Mouse (Mus musculus): ENCODE measurements around the gene Tcp10b.
A peak's percentile ranks its signal among the peaks of the same experiment; 100 is the strongest.
"Not testable (repeated sequence)": the region's sequence is repeated elsewhere in the genome, so short reads cannot be mapped to it uniquely, and the experiment has no call there.

Gene Tcp10b

DNA sequence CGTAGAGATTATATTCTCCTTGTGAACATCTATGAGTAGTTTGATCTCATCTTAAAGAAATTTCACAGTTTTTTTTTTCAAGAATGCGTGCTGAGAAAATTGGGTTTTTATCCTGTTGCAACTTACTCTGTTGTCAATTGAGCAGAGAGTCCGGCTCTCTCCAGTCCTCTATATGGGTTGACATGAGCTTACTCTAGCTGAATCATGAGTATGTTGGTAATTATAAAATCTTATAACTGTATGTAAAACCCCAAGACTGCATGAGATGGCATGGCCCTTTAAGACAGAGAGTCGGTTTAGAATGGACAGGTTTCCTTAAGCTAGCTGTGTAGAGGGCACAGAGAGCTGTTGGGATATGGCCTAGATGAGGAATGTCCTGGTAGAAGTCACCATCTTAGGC is at the start of gene Tcp10b:
Tcp10b (plus strand) TSS at position 301 of the 400 bp plus-strand sequence.
- DNase-seq (ENCODE audit: low read depth), result not testable (repeated sequence)

DNA sequence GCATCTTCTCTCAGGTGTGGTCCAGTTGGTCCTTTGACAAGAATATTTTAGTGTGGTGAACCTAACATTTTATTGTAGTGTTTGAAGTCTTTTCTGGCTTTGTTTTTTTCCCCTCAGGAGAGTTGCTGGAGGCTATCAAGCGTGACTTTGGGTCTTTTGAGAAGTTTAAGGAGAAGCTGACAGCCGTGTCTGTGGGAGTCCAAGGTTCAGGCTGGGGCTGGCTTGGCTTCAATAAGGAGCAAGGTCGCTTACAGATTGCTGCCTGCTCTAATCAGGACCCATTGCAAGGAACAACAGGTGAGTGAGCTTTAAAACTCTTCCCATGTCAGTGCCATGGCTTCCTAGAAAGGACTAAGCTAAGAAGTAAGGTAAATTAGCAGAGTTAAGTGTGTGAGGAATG is 47.6 kb upstream of the Tcp10b start:
- DNase-seq (ENCODE audit: low read depth), result no peak

DNA sequence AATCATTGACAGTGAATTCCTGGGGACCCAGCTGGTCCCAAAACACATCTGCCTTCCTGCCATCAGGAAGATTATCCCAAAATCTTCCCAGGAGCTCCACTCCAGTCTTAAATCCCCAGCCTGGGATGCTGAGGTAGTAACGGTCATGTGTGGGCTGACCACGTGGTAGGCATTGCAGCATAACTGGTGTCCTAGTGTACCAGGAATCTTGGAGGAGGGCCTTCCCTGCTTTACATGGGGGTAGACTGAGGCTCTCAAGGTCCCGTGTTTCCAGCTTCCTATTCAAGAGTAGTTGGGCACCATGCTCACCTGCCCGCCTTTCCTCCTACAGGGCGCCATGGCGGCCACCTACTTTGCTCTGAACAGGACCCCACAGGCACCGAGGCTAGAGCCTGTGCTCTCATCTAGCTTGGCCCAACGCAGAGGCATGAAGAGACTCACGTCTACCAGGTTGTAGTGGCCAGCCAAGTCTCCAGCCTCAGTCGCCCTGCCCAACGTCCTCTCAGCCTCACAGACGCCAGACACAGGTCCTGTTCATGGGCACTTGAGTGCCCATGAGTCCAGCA is 24.2 kb upstream of the Tcp10b start:
- not testable (repeated sequence) for DNase-seq (ENCODE audit: low read depth)

DNA sequence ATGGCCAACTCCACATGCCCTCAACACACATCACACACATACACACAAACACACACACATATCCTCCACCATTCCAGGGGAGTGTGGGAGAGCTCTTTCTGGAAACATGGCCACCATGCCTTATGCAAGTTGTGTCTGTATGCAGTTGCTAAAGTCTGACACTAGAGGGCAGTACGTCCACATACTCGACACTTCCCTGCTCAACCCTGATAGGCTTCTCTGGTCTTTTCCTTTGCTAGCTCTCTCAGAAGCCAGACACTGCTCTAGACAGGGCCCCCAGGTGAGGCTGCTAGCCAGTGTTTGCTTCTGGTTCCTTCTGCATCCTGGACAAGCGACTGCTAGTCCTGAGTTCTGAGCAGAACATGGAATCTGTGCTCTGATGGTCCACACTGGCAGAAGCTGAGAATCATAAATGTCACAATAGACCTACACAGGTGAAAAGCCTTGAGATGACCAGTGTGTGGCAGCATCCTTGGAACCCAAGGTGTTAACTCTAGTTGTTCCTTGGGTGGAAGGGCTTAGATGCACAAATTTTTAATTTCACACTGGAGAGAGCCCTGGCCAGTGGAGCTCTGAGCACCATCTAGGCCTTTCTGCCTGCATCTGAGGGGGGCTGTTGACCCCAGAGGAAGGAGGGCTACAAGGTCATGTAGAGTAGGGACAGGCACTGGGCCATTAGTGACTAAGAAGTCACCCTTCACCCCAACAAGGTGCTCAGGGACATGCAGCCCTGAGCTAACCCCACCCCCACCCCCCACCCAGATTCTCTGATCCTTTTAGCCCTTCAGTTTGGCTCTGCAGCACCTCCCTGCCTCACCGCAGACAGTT is 16.8 kb upstream of the Tcp10b start:
- peak; percentile 72 for DNase-seq (ENCODE audit: low read depth)

DNA sequence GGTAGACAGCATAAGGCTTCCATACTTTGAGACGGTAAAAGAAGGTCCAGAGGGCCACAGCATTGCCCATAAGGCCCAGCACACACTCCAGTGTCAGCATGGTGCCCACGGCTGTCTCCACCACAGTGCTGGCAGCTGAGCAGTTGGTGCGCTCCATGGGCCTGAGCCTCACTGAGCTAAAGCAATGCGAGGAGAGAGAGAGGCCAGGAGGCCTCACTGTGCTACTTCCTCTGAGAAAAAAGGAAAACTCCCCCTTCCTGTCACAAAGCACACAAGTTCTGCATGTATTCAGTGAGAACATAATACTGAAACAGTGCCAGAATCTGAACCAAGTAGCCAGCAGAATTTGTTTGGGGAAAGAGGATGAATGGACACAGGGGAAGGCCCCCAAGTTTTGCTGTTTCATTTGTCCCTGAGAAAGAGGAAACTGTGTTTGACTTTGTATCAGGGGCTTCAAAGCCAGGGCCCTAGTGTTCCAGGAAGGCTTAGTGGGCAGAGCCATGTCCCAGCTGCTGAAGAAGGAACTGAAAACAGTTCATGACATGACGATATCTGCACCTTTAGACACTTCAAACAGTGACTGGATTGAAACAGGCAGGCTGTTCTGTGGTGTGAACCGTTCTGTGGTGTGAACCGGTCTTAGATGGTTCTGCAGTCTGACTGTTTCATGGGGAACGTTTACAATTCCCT is 8.6 kb upstream of the Tcp10b start, which contains the start of gene Gpr31b:
Gpr31b (minus strand) TSS at position 173 of the 690 bp plus-strand sequence.
- DNase-seq (ENCODE audit: low read depth), result not testable (repeated sequence)

DNA sequence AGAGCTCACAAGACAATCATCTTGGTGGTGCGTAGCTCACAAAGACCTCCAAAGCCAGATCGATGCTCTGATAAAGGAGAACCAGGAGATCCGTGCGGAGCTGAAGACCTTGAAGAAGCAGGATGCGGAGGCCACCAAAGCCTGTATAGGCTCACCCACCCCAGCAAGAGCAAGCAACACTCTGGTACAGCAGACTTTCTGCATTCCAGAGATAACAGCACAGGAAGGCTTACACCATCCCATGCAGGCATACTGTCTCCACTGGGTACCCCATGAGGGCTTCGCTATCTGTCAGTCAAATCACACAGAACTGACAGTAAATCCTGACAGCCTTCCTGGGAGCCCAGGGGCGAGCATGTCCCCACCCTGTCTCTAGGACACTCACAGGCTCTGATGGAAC is 2.0 kb downstream of the Tcp10b start:
- DNase-seq (ENCODE audit: low read depth), result not testable (repeated sequence)

DNA sequence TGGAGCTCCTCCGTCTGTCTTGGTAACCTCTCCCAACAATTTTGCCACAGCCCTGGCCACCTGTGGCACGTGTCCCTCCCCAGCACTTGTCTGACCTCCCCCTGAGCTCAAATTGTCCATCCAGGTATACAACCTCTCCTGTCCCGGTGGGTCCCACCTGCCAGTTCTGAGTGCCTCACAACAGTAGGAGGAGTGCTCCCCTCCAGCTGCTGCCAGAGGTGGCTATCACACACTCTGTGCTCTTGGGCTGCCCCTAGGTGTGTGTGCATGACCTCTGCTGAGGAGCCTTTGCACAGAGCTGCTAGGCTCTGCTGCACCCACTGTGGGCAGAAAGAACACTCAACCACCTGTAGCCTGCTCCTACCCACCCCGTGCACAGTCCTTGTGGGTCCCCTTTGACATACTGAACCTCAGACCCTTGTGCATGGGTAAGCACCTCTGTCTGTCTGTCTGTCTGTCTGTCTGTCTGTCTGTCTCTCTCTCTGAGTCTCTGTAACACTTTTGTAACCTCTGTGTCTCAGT is 7.0 kb downstream of the Tcp10b start:
- not testable (repeated sequence) for DNase-seq (ENCODE audit: low read depth)

DNA sequence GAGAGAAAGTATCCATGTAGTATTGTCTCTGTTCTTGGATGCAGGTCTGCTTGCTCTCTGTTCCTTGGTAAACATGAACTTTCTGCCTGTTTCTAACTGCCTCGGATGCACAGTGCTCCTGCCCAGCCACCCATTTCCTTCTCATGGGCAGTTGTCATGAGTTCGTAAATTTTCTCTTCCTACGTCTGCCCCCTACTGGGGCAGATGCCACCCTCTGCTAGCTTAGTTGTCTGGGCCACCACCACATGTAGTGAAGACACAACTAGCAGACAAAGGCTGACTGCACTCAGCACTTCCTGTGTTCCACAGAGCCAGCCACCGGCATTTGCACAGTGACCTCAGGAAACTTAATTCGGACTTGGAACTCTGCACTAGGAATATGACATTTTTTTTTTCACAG is 8.3 kb downstream of the Tcp10b start:
- DNase-seq (ENCODE audit: low read depth), result not testable (repeated sequence)

DNA sequence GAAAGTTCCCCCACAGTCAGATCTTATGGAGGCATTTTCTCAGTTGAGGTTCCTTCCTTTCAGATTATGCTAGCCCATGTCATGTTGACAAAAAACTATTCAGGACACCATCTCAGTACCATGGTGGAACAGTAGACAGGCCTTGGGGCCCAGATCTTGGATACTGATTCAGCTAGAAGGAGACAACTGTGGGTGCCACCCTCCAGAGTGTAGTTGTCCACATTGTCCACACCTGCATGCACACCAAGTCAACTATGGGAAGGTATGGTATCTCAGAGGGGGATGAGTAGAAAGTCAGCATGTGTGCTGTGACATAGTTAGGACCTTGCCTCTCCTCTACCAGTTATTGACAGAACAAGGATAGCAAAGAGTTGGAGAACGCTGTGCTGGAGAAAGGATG is 30.6 kb downstream of the Tcp10b start:
- DNase-seq (ENCODE audit: low read depth), result not testable (repeated sequence)

DNA sequence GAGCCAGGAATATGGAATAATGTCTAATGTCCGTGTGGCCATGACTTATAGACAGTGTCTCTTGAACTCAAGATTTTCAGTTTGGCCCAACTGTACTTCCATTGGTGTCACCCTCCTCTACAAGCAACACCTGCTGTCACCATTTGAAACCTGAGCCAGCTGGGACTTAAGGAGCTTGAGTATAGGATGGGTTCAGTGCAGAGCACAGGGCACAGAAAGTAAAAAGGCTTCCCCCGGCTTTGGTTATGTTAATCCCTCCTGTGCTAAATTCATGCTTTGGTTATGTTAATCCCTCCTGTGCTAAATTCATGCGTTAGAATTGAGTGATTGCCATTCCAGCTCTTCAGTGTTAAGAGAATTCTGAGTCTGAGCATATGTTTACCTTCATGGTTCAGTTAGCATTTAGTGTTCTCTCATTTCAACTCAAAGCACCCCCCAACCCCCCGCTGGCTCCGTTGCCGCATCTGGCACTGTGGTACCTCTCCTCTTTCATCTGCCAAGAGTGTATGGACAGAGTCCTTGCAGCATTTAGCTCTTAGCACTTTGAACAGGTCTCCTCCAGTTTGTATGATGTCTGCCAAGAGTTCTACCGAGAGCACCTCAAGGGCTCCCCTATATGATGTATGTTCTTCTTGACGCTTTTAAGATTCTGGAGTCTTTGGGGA is 31.3 kb downstream of the Tcp10b start:
- not testable (repeated sequence) for DNase-seq (ENCODE audit: low read depth)

DNA sequence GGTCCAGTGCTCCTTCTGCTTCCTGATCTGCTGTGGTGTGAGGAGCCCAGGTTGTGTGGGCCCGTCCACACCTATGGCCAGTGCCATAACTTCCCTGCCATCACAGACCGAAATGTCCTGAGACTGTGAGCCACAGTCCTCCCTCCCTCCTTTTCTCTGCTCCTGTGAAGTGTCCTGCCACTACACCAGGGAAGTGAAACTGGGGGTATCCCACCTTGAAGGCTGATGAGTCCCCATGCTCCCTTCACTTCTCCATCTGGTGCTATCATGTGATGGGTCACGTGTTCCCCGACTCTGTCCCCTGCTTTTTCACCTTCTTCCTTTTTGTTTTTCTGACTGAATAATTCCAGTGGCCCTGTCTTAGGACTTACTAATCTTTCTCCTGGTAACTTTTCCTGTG is 32.1 kb downstream of the Tcp10b start:
- not testable (repeated sequence) for DNase-seq (ENCODE audit: low read depth)

DNA sequence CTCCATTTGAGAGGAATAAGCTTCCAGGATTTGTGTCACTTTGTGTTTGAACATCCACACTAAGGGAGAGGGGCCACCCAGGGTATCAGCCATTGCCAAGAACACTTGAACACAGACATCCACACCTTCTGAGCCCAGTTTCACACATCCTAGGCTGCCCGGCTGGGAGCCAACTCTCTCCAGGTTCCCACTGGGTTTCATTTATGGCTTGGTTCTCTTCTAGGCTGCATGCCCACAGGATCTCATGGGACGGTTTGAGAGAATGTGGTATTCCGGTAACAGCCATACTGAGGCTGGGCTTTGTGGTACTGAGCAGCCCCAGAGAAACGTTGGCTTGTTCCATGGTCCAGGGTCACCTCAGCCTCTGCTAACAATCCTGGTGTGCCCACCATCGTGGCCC is 45.7 kb downstream of the Tcp10b start:
- DNase-seq (ENCODE audit: low read depth), result not testable (repeated sequence)

DNA sequence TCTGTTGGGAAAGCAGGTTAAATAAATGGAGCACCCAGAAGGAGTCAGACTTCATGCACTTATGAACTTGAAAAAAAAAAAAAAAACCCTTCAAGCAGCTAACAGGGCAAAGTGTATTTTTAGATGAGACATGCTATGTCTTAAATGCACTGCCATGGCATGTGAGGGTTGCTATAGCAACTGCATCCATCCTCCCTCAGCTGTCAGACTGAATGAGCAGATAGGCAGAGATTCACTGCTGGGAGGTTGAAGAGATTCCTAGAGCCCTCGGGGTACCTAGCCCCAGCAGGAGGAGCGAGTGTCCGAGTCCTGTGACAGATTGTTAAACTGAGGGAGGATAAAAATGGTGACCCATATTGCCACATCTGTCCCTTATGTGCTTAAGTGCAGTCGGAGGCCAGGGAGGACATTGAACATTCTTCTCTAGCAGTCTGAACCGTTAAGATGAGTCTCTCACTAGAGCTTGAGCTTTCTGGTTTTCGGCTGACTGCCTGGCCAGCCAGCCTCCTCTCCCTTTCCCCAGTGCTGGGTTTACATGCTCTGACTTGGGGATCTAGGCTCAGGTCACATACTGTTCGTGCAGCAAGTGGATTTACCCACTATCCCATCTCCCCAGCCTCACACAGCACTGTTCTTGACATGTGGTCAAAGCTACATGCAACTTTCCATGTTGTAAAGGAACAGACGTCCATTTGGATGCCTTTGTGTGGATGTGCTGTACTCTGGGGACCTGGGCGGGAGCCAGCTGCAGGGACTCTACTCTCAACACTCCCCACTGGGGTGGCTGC is 51.8 kb downstream of the Tcp10b start:
- not testable (repeated sequence) for DNase-seq (ENCODE audit: low read depth)

DNA sequence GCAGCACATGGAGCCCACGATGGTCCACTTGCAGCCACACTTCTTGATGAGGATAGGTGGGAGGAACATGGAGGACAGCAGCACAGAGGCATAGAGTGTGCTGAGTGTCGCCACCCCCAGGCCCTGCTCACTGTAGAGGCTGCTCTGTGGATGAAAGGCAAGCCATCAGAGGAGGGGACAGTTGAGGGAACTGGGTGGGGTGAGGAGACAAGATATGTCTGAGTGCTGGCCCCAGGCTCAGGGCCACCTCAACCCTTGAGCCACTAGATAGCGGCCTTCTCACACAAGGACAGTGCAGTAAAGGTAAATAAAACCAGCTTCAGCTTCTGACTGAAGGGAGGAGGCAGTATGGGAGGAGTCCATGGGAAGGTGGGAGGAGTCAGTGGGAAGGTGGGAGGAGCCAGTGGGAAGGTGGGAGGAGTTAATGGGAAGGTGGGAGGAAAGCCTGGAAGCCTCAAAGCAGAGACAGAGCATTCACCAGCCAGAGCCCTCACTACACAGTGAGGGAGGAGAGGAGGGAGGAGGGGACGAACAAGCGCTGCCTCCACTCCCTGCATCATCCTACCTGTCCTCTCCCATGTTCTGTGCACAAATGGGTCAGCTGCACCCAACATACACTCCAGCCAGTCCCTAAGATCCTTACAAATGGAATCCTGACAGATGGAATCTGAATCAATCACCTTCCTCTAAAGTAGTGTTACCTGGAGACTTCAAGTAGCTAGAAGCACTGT is 62.6 kb downstream of the Tcp10b start:
- DNase-seq (ENCODE audit: low read depth), result not testable (repeated sequence)

DNA sequence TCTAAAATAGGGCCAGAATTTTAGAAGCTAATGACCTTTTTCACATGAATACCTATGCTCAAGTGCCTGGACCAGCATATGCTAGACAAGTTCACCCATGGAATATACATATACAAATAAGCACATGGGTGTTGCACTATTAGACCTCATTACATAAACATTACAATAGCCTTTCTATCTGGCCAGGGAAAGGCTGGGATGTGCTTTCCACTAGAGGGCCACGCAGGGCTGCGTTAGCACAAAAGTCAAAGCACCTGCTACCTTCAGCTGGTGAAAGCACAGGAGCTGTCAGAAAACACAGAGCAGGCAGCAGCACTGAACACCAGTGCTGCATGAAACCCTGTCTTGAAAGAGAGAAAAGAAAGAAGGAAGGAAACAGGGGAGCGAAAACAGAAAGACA is 63.3 kb downstream of the Tcp10b start:
- DNase-seq (ENCODE audit: low read depth), result not testable (repeated sequence)

DNA sequence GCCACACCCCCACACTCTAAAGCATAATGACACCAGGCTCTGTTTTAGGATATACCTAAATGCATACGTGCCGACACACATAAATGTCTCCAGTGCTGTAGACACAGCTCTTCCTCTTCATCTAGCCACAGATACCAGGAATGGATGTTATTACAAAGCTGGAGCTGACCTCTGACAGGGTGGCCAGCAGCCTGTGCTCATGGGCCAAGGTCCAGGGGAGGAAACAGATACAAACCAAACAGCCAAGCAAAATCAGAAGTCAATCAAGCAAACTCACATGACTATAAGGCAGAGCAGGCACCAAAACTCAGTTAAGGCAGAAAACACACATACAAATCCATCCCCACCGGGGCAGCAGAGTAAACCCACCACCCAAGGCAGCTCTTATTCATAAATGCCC is 68.4 kb downstream of the Tcp10b start:
- DNase-seq (ENCODE audit: low read depth), result not testable (repeated sequence)

DNA sequence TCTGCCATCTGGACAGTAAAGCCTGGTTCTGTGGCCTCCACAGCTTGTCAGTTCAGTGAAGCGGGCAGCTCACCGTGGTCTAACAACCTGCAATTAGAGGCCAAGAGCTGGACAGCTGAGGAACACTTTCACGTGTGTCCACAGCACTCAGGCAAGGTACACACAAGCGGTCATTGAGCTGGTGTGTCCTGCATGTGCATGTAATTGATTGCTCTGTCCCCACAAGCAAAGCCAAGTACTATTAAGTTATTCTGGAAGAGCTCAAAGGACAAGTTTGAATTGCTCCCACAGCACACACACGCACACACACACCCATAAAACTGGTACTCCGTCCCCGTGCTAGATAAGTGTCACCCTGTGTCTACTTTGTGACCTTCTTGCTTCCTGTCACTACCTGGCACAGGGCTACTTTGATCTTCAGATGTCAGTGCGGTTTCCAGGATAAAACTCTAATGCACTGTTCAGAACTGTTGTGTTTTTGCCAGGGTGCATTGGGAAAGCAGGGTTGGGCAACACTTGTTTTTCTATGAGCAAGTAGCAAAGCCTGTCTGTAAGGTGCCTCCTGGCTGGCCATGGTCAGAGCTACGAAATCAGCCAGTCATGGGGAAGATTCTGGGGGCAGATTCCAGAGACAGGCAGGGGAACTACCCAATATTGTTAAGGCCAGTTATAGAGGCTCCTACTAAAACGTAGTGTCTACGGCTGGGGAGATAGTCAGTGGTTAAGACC is 69.0 kb downstream of the Tcp10b start:
- DNase-seq (ENCODE audit: low read depth), result not testable (repeated sequence)

DNA sequence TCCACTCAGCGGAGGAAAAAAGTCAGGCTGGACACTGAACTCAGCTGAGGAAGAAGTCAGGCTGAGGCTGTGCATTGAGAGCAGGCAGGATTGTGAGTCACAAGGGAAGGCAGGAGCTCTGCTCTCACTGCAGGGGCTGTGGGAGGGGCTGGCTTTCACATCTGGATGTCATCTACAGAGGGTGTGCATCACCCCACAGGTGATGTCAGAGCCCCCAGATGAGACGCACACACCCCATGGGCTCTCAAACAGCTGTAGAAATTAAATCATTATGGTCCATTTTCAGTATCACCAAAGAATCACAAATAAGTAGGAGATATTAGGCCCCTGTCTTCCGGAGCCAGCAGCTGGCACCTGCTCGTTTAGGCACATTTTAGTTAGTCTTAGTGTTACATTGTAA is 70.8 kb downstream of the Tcp10b start, which contains the start of gene Unc93a:
Unc93a (minus strand) TSS at position 101 of the 400 bp plus-strand sequence.
- DNase-seq (ENCODE audit: low read depth), result not testable (repeated sequence)

Data from induced T-regulatory cell, adult 2 months (primary cell).